Mouse (Mus musculus): Measurements from ENCODE around the gene Pim2.

- TF ChIP-seq POLR2A (IDR thresholded peaks at IDR 0.05; ENCODE audit: low read depth, low read length) = no peak
- TF ChIP-seq CTCF (IDR thresholded peaks at IDR 0.05; ENCODE audit: borderline replicate concordance, insufficient read depth, low read length) = no peak
Measured at GRCm38 (mm10) chrX:7840842-7841162, 37.3 kb upstream of the Pim2 start.

All from embryonic fibroblast, embryonic 13.5 days (primary cell).